Mouse (Mus musculus): ENCODE measurements at regions not wholly inside any gene's neighbourhood (a gene's known extent, or its start where the extent isn't known, plus 50 kb on each side); places are given as distances from the start of the nearest gene placed in this dataset.

DNA sequence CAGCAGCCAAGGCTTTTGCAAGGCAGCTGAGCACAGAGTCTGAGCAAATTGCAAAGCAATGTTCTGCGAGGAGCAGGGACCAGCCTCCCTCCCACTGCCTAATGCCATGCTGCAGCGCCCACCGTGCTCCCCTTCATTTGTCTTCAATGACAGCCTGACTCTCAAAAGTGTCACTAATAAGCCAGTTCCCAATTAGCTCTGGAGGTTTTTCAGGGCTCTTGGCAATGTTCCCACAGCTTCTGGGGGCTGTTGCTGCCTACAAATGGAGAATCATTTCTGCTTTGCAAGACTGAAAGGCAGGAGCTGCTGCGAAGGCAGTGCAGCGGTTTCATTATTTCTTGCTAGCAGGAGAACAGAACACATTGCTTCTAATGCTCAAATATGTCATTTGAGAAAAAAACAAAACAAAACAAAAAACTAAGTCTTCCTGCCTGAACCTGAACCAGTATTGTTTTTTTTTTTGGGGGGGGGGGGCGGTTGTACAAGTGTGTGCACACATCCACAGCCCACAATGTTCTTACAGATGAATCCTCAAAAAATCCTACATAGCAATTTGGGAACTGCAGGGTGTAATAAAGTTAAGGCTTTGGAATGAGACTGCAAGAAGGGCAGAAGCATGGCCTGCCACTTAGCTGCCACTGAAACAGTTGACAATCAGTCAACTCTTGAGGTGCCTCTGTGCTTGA is 283.5 kb upstream of the Emcn start:
- H3K36me3 ChIP-seq, result no peaks in the 10 kb centered on the region
- H3K9ac ChIP-seq, result no peak overlapping the region
- no peak overlapping the region for H3K27ac ChIP-seq
- 43% methylated on average over 6 of the region's 6 CpGs for WGBS
- H3K27me3 ChIP-seq, result no peaks in the 10 kb centered on the region
- ATAC-seq (ENCODE audit: insufficient number of reproducible peaks, low FRiP score, low TSS enrichment, low read depth), result no peak
- no peaks in the 10 kb centered on the region for H3K4me1 ChIP-seq
- no peaks in the 10 kb centered on the region for H3K9me3 ChIP-seq
- no peak overlapping the region for H3K4me2 ChIP-seq
- H3K4me3 ChIP-seq, result no peak overlapping the region

DNA sequence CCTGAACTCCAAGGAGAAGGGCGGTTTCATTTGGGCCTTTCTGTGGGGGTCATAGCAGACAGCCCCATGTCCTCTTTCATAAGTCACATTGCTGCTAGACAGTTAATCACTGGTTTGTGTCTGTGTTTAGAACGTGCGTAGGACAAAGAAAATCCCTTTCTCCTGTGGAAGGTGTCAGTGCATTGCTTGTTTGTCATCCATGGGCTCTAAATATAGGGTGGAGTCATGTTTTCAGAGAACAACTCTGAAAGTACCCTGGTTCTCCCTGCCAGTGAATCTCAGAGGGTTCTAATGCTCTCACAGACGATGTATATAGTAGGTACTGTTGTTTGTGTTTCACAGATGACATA is 283.0 kb upstream of the Emcn start:
- H3K4me1 ChIP-seq, result no peaks in the 10 kb centered on the region
- ATAC-seq (ENCODE audit: insufficient number of reproducible peaks, low FRiP score, low TSS enrichment, low read depth), result no peak

DNA sequence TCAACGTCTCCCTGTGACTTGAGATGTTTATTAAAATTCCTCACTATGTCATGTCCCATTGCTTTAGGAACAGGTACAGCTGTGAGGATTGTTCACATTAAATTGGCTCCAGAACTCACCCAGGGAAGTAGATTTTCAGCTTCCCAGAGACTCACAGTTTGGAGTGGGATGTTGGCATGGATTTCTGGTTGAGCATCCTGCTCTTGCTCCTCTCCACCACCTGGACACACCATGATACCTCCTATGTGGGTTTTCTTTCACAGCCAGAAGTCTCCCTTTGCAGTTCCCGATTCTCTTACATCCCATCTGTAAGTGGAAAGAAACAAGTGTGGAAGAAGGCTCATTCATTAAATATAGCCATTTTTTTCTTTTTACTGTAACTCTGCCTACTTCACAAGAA is 278.8 kb upstream of the Emcn start:
- Histone ChIP-seq H3K4me1 (no peaks in the 10 kb centered on the region), H3K4me2 (no peak overlapping the region), H3K27ac (no peak overlapping the region), H3K27me3 (no peaks in the 10 kb centered on the region), H3K9me3 (no peaks in the 10 kb centered on the region), H3K4me3 (no peak overlapping the region), H3K9ac (no peak overlapping the region), H3K36me3 (no peaks in the 10 kb centered on the region)
- no peak for ATAC-seq (ENCODE audit: insufficient number of reproducible peaks, low FRiP score, low TSS enrichment, low read depth)
- WGBS, result 69% methylated on average over 2 of the region's 2 CpGs

More for the DNA sequence above, 283.0 kb upstream of the Emcn start:
- Histone ChIP-seq H3K9ac (no peak overlapping the region), H3K9me3 (no peaks in the 10 kb centered on the region), H3K4me2 (no peak overlapping the region), H3K27ac (no peak overlapping the region), H3K27me3 (no peaks in the 10 kb centered on the region), H3K36me3 (no peaks in the 10 kb centered on the region), H3K4me3 (no peak overlapping the region)
- WGBS, result 81% methylated on average over 4 of the region's 4 CpGs

DNA sequence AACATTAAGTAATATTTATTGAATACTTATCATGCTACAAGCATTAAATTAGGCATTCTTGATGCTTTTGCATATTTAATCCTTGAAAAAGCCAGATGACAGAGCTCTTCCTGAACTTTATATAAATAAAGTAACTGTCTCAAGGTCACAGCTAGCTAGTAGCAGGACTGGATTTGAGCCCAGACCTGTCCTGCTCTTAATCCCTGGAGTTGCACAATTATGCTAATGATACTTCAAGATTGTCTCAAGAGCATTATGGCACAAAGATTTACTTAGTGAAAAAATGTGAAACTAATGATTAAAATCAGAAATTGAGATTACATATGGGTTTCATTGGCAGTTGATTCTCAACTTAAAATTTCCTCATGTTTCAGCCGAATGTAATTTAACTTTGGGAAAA is 273.5 kb upstream of the Emcn start:
- ATAC-seq (ENCODE audit: insufficient number of reproducible peaks, low FRiP score, low TSS enrichment, low read depth), result no peak
- H3K4me1 ChIP-seq, result no peaks in the 10 kb centered on the region
- H3K27ac ChIP-seq, result no peak overlapping the region
- no peaks in the 10 kb centered on the region for H3K9me3 ChIP-seq
- H3K4me3 ChIP-seq, result no peak overlapping the region
- H3K9ac ChIP-seq, result no peak overlapping the region
- no peak overlapping the region for H3K4me2 ChIP-seq
- H3K27me3 ChIP-seq, result no peaks in the 10 kb centered on the region
- H3K36me3 ChIP-seq, result no peaks in the 10 kb centered on the region
- WGBS, result 56% methylated on average over 1 of the region's 1 CpGs

DNA sequence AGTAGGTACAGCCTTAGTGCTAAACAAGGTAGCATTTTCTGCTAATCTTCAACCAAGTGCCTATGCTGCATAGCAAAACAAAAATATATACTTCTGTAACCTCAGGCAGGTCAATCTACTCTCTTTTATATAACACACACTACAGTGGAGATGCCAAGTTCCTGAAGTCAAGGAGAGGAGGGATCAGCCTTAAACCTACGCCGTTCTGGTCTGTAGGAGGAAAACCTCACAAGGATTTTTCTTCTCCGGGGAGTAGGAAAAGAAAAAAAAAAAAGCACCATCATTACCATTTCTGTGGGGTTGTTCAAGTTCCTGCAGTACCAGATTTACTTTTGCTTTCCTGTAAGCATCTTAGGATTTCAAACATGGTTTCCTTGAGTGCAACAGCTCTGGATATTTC is 271.5 kb upstream of the Emcn start:
- Histone ChIP-seq H3K27ac (no peak overlapping the region), H3K4me3 (no peak overlapping the region), H3K9me3 (no peaks in the 10 kb centered on the region), H3K36me3 (no peaks in the 10 kb centered on the region), H3K9ac (no peak overlapping the region), H3K4me2 (no peak overlapping the region), H3K4me1 (no peaks in the 10 kb centered on the region), H3K27me3 (no peaks in the 10 kb centered on the region)
- 88% methylated on average over 3 of the region's 3 CpGs for WGBS
- ATAC-seq (ENCODE audit: insufficient number of reproducible peaks, low FRiP score, low TSS enrichment, low read depth), result no peak

DNA sequence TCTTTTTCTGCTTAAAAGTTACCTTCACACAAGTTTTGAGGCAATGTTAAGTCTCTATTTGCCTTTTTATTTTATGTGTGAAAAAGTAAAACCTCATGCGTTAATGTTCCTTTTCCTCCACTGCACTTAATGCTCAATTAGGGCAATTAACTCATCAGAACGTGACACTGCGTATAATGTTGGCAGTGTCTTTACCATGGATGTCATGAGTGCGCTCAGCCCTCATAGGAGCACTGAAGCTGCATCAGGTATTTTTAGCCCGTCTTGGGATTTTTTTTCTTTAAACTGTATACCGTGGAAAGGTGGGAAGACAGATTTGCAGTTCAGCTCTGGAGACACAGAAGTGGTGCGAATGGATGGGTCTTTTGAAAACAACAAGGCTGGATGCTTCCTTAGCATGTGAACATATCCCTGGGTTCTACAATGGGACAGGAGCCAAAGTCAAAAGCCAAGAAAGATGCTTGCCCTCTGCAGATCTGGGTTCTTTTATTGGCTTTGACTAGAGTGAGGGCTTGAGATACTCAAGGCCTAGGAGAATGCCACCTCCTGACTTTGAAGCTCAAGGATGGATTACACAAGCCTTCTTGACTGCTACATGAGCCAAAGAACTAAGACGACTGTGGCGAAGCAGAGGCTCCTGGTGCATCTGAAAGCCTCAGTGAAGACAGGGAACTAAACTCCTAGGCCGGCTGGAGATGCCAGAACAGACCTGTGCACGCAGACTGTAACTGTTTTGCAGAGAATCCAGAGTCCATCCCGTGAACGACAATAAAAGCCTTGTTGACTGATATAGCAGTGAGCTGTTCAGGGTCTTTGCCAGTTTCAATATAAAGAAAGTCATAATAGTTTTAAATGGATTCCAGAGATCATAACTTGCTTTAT is 262.9 kb upstream of the Emcn start:
- Histone ChIP-seq H3K27me3 (no peaks in the 10 kb centered on the region), H3K4me3 (no peak overlapping the region), H3K4me2 (no peak overlapping the region), H3K27ac (no peak overlapping the region), H3K9me3 (no peaks in the 10 kb centered on the region), H3K4me1 (peaks cover 3% of the 10 kb centered on the region; the same call in 1 of the 2 replicates), H3K9ac (no peak overlapping the region), H3K36me3 (no peaks in the 10 kb centered on the region)
- peak; percentile 52; the same call in 1 of the 2 replicates for ATAC-seq (ENCODE audit: insufficient number of reproducible peaks, low FRiP score, low TSS enrichment, low read depth)
- WGBS, result 73% methylated on average over 13 of the region's 13 CpGs

DNA sequence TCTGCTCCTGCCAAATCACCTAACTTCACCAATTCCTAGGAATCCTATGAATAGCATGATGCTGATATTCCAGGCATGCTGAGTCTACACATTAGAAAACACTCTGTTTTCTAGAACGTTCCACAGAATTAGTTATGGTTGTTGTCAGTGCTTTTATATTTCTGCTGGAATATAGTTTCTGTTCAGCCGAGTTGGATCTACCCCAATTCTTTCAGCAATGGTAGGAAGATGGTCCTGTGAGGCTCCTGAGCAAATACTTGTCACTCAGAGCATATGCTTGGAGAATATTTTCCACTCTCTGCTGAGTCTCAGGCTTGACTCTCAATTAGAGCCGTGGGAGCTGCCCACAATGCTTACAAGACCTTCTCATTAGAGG is 262.3 kb upstream of the Emcn start:
- Histone ChIP-seq H3K27me3 (no peaks in the 10 kb centered on the region), H3K36me3 (no peaks in the 10 kb centered on the region), H3K4me3 (no peak overlapping the region), H3K27ac (no peak overlapping the region), H3K9me3 (no peaks in the 10 kb centered on the region), H3K9ac (no peak overlapping the region), H3K4me1 (peaks cover 3% of the 10 kb centered on the region; the same call in 1 of the 2 replicates), H3K4me2 (no peak overlapping the region)
- peak; percentile 40; the same call in 1 of the 2 replicates for ATAC-seq (ENCODE audit: insufficient number of reproducible peaks, low FRiP score, low TSS enrichment, low read depth)
- 69% methylated on average over 3 of the region's 3 CpGs for WGBS

DNA sequence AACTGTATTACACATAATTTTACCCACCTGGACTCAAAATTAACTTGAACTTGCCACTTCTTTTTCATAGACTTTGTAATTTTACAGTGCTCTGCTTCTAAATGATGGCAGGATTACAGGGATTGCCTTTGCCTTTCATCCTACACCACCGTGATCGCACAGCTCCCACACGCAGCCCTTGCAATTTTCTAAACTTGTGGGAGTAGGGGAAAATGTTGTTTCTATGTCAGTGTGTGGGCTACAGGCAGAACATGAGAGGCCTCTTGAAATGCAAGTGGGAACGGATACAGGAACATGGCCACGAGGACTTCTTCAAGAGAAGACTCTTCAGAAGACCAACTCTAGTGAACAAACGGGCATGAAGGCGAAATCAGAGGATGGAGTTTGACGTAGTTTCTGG is 254.0 kb upstream of the Emcn start:
- no peak overlapping the region for H3K9ac ChIP-seq
- H3K36me3 ChIP-seq, result no peaks in the 10 kb centered on the region
- H3K27ac ChIP-seq, result no peak overlapping the region
- no peaks in the 10 kb centered on the region for H3K27me3 ChIP-seq
- no peak overlapping the region for H3K4me3 ChIP-seq
- no peaks in the 10 kb centered on the region for H3K9me3 ChIP-seq
- no peak overlapping the region for H3K4me2 ChIP-seq
- ATAC-seq (ENCODE audit: insufficient number of reproducible peaks, low FRiP score, low TSS enrichment, low read depth), result no peak
- WGBS, result 81% methylated on average over 8 of the region's 8 CpGs
- no peaks in the 10 kb centered on the region for H3K4me1 ChIP-seq

DNA sequence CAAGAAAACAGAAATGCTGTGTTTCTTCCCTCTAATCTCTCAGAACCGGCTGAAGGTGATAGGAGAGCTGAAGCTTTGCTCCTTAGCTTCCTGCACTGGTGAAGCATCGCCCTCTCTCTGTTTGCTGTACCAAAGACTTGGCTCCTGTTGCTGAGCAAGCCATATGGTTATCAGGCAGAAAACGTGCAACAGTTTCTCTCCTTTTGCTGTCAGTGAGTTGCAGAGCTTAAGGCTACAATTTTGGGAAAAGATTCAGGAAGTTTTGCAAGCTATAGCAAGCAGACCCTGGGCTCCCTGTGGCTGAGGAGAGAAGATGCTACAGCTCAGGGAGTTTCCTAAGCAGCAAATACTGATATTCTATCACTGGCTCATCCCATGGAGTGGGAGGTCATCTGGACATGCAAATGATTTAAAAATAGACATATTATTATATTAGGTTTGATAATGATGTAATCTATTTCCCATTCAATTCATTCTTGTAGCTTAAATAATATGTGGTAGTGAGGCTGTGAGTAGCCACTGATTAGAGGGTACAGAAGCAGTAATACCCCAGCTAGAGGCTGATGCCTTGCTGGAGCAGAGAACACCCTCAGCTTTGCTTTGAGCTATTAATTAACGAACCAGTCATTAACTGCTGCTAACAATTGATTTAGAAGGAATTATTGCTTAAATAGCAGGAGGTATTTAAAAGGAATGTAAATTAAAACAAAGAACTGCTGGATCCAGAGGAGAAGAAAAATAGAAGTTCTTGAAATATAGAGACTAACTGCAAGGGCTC is 240.1 kb upstream of the Emcn start:
- no peak overlapping the region for H3K27ac ChIP-seq
- H3K36me3 ChIP-seq, result no peaks in the 10 kb centered on the region
- no peak overlapping the region for H3K4me3 ChIP-seq
- H3K4me2 ChIP-seq, result no peak overlapping the region
- WGBS, result 49% methylated on average over 4 of the region's 4 CpGs
- no peaks in the 10 kb centered on the region for H3K4me1 ChIP-seq
- no peak for ATAC-seq (ENCODE audit: insufficient number of reproducible peaks, low FRiP score, low TSS enrichment, low read depth)
- no peaks in the 10 kb centered on the region for H3K27me3 ChIP-seq
- no peaks in the 10 kb centered on the region for H3K9me3 ChIP-seq
- H3K9ac ChIP-seq, result no peak overlapping the region

DNA sequence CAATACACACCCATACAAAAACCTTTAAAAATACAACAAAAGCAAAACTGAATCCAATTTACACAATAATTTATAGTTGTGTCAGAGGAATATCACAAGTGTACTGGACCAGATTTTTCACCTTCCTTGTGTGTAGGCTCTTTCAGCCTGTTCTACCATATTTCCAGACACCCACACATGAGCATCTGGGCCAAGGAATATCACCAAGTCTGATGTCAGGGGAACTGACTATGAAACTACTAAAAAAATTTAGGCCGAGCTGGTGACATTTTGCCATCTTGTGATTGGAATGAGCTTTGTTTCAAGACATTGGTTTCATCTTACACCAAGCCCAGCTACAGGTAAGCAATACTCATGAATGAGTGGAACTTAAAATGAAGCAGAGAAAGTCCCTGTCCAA is 234.9 kb upstream of the Emcn start:
- H3K4me2 ChIP-seq, result no peak overlapping the region
- WGBS, result 83% methylated on average over 1 of the region's 1 CpGs
- no peak for ATAC-seq (ENCODE audit: insufficient number of reproducible peaks, low FRiP score, low TSS enrichment, low read depth)
- H3K27ac ChIP-seq, result no peak overlapping the region
- H3K9ac ChIP-seq, result no peak overlapping the region
- no peaks in the 10 kb centered on the region for H3K36me3 ChIP-seq
- H3K4me1 ChIP-seq, result no peaks in the 10 kb centered on the region
- H3K27me3 ChIP-seq, result no peaks in the 10 kb centered on the region
- no peak overlapping the region for H3K4me3 ChIP-seq
- H3K9me3 ChIP-seq, result no peaks in the 10 kb centered on the region

DNA sequence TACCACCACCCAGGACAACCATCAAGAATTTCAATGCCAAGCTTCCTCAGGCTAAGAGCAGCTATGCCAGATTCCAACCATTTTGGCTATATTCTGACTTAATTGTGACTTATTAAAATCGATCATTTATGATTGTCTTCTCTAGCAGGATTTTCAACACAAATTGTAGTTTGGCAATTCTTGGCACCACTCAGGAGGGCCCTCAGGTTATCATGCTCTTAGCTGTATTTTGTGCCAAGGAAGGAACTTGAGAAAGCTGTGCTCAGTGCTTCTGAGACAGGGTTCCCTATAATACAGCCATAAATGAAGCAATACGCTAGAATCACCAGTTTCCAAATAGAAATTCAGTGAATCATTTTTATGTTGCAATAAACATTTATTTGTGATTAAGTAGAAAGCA is 232.7 kb upstream of the Emcn start:
- Histone ChIP-seq H3K27ac (no peak overlapping the region), H3K4me2 (no peak overlapping the region), H3K4me3 (no peak overlapping the region), H3K27me3 (no peaks in the 10 kb centered on the region), H3K4me1 (no peaks in the 10 kb centered on the region), H3K9me3 (no peaks in the 10 kb centered on the region), H3K9ac (no peak overlapping the region), H3K36me3 (no peaks in the 10 kb centered on the region)
- WGBS, result 81% methylated on average over 2 of the region's 2 CpGs
- ATAC-seq (ENCODE audit: insufficient number of reproducible peaks, low FRiP score, low TSS enrichment, low read depth), result no peak

DNA sequence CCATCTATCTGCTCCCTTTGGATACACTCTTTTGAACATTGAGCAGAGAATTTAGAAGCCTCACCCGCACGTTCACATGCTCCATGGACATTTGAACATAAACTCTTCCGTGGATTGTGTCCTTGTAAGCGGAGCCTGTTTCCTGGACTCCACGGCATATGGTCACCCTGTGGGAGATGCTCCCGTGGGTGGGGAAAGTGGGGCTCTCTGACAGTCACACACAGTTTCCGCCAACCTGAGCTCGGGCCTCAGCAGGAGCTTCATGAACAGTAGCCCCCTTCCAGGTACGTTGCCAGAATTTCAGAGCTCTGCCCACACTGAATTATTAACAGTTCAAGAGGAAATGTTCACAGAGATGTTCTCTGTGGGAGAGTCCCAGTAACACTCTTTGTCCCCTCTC is 231.1 kb upstream of the Emcn start:
- no peaks in the 10 kb centered on the region for H3K27me3 ChIP-seq
- WGBS, result 84% methylated on average over 9 of the region's 9 CpGs
- H3K9ac ChIP-seq, result no peak overlapping the region
- H3K4me3 ChIP-seq, result no peak overlapping the region
- no peaks in the 10 kb centered on the region for H3K9me3 ChIP-seq
- H3K27ac ChIP-seq, result no peak overlapping the region
- no peaks in the 10 kb centered on the region for H3K36me3 ChIP-seq
- H3K4me2 ChIP-seq, result no peak overlapping the region
- ATAC-seq (ENCODE audit: insufficient number of reproducible peaks, low FRiP score, low TSS enrichment, low read depth), result no peak
- no peaks in the 10 kb centered on the region for H3K4me1 ChIP-seq
